Mouse (Mus musculus): ENCODE data around the gene C87436. TPM values are rescaled to one million over a fixed set of nuclear protein-coding genes. Genes with fewer than 3 reads are reported as not detected.

C87436 gene
- total and polyA plus RNA-seq, 3 experiments: 5.2 to 8.7 (median 8.1) TPM

DNA sequence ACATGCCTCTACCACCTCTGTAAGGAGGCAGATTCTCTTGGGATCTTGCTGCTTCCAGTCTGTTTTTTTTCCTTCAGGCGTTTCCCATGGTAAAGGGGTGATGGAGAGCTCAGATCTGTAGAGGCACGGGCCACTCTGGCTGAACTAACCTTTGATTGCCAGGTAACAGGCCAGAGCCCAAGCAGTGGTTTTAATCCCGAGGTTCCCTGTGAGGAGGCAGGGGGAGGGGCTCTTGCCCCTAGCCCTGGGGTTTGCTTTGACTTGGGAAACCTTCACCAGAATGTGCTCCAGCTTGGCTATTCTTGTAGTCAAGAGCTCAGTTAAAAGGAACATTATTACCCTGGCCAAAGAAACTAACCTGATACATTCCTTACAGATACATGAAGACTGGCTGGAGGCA is 57.5 kb downstream of the C87436 start:
- DNase-seq (ENCODE audit: extremely low read depth): no peak
- Histone ChIP-seq H3K9ac (ENCODE audit: insufficient read depth, low read depth) (no peak overlapping the region), H3K27ac (ENCODE audit: insufficient read depth, low read depth) (no peak overlapping the region), H3K4me2 (ENCODE audit: insufficient read depth, low read depth, poor library complexity, severe bottlenecking) (no peak overlapping the region), H3K4me1 (ENCODE audit: control insufficient read depth in 1 of 2, insufficient read depth in 2 of 2) (peaks cover 6 to 30% of the 10 kb centered on the region in 2 experiments; a peak in 3 of 4 replicates), H3K36me3 (replicated peaks in 1 of 2; ENCODE audit: control insufficient read depth in 1 of 2, insufficient read depth in 1 of 2, low read length in 1 of 2) (no peaks in the 10 kb centered on the region), H3K9me3 (replicated peaks; ENCODE audit: low read length) (peaks cover 4% of the 10 kb centered on the region), H3K27me3 (replicated peaks) (no peaks in the 10 kb centered on the region), H3K4me3 (replicated peaks in 1 of 3; ENCODE audit: low read depth in 2 of 3, low read length in 2 of 3, poor library complexity in 1 of 3) (no peak overlapping the region), H3K79me2 (replicated peaks; ENCODE audit: control insufficient read depth, extremely low read depth, insufficient read depth, poor library complexity, severe bottlenecking) (no peaks in the 10 kb centered on the region)
- in situ Hi-C loops (cut with MboI; ENCODE audit: low pct_ligation_motif_present, low pct_unique_long_range_greater_than_20kb, low sequenced_read_pairs) (no loop called here), dilution Hi-C loops (cut with MboI; ENCODE audit: extremely low pct_ligation_motif_present, extremely low pct_unique_long_range_greater_than_20kb, low sequenced_read_pairs) (no loop called here)
- TF ChIP-seq TCF12 (IDR thresholded peaks at IDR 0.05; ENCODE audit: low read depth, low read length): no peak

GRCm38 (mm10) chr6:86496127-86496526 is 58.0 kb downstream of the C87436 start:
- Histone ChIP-seq H3K4me3 (replicated peaks in 1 of 3; ENCODE audit: low read depth in 2 of 3, low read length in 2 of 3, poor library complexity in 1 of 3) (no peak overlapping the region), H3K36me3 (replicated peaks in 1 of 2; ENCODE audit: control insufficient read depth in 1 of 2, insufficient read depth in 1 of 2, low read length in 1 of 2) (no peaks in the 10 kb centered on the region), H3K9ac (ENCODE audit: insufficient read depth, low read depth) (no peak overlapping the region), H3K4me1 (ENCODE audit: control insufficient read depth in 1 of 2, insufficient read depth in 2 of 2) (peaks cover 6 to 30% of the 10 kb centered on the region in 2 experiments; a peak in 3 of 4 replicates), H3K27me3 (replicated peaks) (no peaks in the 10 kb centered on the region), H3K9me3 (replicated peaks; ENCODE audit: low read length) (peaks cover 4% of the 10 kb centered on the region), H3K79me2 (replicated peaks; ENCODE audit: control insufficient read depth, extremely low read depth, insufficient read depth, poor library complexity, severe bottlenecking) (no peaks in the 10 kb centered on the region), H3K4me2 (ENCODE audit: insufficient read depth, low read depth, poor library complexity, severe bottlenecking) (no peak overlapping the region), H3K27ac (ENCODE audit: insufficient read depth, low read depth) (no peak overlapping the region)
- no peak for DNase-seq (ENCODE audit: extremely low read depth)
- dilution Hi-C loops (cut with MboI; ENCODE audit: extremely low pct_ligation_motif_present, extremely low pct_unique_long_range_greater_than_20kb, low sequenced_read_pairs) (no loop called here), in situ Hi-C loops (cut with MboI; ENCODE audit: low pct_ligation_motif_present, low pct_unique_long_range_greater_than_20kb, low sequenced_read_pairs) (no loop called here)
- no peak for TF ChIP-seq ZNF384 (IDR thresholded peaks at IDR 0.05; ENCODE audit: low read depth, low read length)
- no peak for TF ChIP-seq MXI1 (IDR thresholded peaks at IDR 0.05; ENCODE audit: low read depth, low read length)
- no peak for TF ChIP-seq PAX5 (IDR thresholded peaks at IDR 0.05; ENCODE audit: low read length)
- TF ChIP-seq RCOR1 (conservative IDR thresholded peaks at IDR 0.05; ENCODE audit: low read depth, low read length): no peak
- no peak for TF ChIP-seq RAD21 (IDR thresholded peaks at IDR 0.05; ENCODE audit: low read depth, low read length)
- no peak for TF ChIP-seq ZMIZ1 (IDR thresholded peaks at IDR 0.05; ENCODE audit: low read depth, low read length)
- no peak for TF ChIP-seq GABPA (IDR thresholded peaks at IDR 0.05; ENCODE audit: insufficient replicate concordance, low read depth, low read length)
- no peak for TF ChIP-seq HCFC1 (IDR thresholded peaks at IDR 0.05; ENCODE audit: low read depth, low read length)
- TF ChIP-seq POLR2AphosphoS2 (IDR thresholded peaks at IDR 0.05; ENCODE audit: low read depth, low read length): no peak
- TF ChIP-seq ZC3H11A (IDR thresholded peaks at IDR 0.05; ENCODE audit: low read depth, low read length): no peak
- no peak for TF ChIP-seq ELF1 (IDR thresholded peaks at IDR 0.05; ENCODE audit: low read depth, low read length)
- TF ChIP-seq CTCF (conservative IDR thresholded peaks at IDR 0.05 in 1 of 2, IDR thresholded peaks at IDR 0.05 in 1 of 2; ENCODE audit: low read depth in 2 of 2, low read length in 2 of 2): no peak
- no peak for TF ChIP-seq BHLHE40 (IDR thresholded peaks at IDR 0.05; ENCODE audit: low read depth, low read length)
- no peak for TF ChIP-seq MAZ (IDR thresholded peaks at IDR 0.05; ENCODE audit: low read depth, low read length)
